10 mouse cellular contexts compared by ENCODE assay signal in the genomic region with DNA sequence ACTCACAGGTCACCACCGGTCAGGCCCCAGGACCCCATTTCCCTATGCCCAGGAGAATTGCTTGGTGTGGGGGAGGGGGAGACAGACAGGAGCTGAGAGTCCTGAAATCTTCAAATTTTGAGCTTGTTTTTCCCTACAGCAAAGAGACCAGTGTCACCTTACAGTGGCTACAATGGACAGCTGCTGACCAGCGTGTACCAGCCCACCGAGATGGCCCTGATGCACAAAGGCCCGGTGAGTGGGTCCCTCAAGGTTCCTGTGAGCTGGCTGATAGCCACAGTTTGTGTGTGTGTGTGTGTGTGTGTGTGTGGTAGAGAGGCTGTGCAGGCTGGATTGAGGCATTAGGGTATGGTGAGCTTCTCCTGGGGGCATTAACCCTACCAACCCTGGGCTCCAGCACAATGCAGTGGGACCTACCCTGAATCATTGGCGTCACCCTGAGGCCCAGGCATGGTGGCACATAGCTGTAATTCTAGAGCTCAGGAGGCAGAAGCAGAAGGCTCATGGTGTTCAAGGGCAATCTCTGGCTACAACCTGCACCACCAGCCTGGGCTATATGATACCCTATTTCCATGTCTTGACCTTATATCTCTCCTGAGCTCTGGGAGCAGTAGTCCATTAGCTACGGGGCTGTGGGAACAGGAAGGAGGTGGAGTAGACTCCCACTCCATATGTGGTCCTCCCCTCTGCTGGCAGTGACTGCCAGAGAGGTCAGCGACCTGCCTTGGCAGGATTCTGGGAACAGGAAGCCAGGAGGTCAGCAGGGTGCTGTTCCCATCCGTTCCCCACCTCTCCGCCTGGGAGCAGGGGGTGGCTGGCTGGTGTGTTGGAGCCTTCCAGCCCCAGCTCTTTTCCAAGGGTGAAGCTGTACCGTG. TPM values are rescaled to one million over a fixed set of nuclear protein-coding genes. Genes with fewer than 3 reads are reported as not detected.
DNase-seq lines count a peak whose midpoint lies in the region; ATAC-seq and TF ChIP-seq lines count a peak whose summit lies in the region.
"Had no signal": no experiment of that assay in that cellular context is flagged by ENCODE, and none has a peak within 500 bp of the region (broad histone marks: within the 10 kb centered on the region; RNA-seq: fewer than 3 reads in every experiment).

No protein-coding gene starts in this region.

- H3K9me3 ChIP-seq in kidney, embryonic 16.5 days (ENCODE audit: low read length), result no peaks in the 10 kb centered on the region
- H3K9me3 ChIP-seq: hindbrain, embryonic 15.5 days had no signal

- 41% methylated on average over 10 of the region's 10 CpGs for WGBS in heart, adult 2 months
- WGBS in kidney, embryonic 16.5 days, result 14% methylated on average over 10 of the region's 10 CpGs

- no peak for TF ChIP-seq POLR2A in heart, adult 2 months (IDR thresholded peaks at IDR 0.05; ENCODE audit: insufficient read depth, low read depth, low read length)

- no peak for TF ChIP-seq EP300 in heart, adult 2 months (IDR thresholded peaks at IDR 0.05; ENCODE audit: insufficient read depth, low read depth, low read length)

- H3K4me1 ChIP-seq in heart, adult 2 months (ENCODE audit: control insufficient read depth, insufficient read depth, low read length), result peaks cover 11% of the 10 kb centered on the region
- peaks cover 37% of the 10 kb centered on the region for H3K4me1 ChIP-seq in kidney, embryonic 16.5 days (ENCODE audit: insufficient read depth, low read length)

- H3K27ac ChIP-seq in heart, adult 2 months, result peak overlapping the region; percentile 58
- H3K27ac ChIP-seq in kidney, embryonic 16.5 days (ENCODE audit: low read length), result peak overlapping the region; percentile 66
- H3K27ac ChIP-seq: hindbrain, embryonic 15.5 days had no signal

- H3K4me2 ChIP-seq in kidney, embryonic 16.5 days (replicated peaks; ENCODE audit: low read depth, low read length), result peak overlapping the region; percentile 2
- H3K4me2 ChIP-seq: hindbrain, embryonic 15.5 days had no signal

- no peaks in the 10 kb centered on the region for H3K79me2 ChIP-seq in heart, adult 2 months (replicated peaks; ENCODE audit: control insufficient read depth, insufficient read depth, low read length)

- intact Hi-C loops in heart, adult 2 months (cut with DNase I), result no loop called here

- peak; percentile 51 for DNase-seq in ovary, adult 18-20 months (ENCODE audit: low spot score)
- no peak for DNase-seq in ovary, postnatal 10 days (ENCODE audit: low spot score)
- DNase-seq in heart, adult 2 months, result peak; percentile 72 to 74
- peak; percentile 53 for DNase-seq in ovary, postnatal 36 days (ENCODE audit: low spot score)
- no peak for DNase-seq in frontal cortex, postnatal 36 days (ENCODE audit: low spot score in 2 of 2)
- no peak for DNase-seq in left cerebral cortex, adult 9 months (ENCODE audit: low spot score in 2 of 2)

- no peak overlapping the region for H3K4me3 ChIP-seq in heart, adult 2 months
- no peak overlapping the region for H3K4me3 ChIP-seq in kidney, embryonic 16.5 days (ENCODE audit: low read length)
- H3K4me3 ChIP-seq: hindbrain, embryonic 15.5 days had no signal

- no peak for TF ChIP-seq CTCF in heart, adult 2 months (IDR thresholded peaks at IDR 0.05)

- no peak overlapping the region for H3K9ac ChIP-seq in heart, adult 2 months (ENCODE audit: low read depth, low read length)
- peak overlapping the region; percentile 32 for H3K9ac ChIP-seq in kidney, embryonic 16.5 days (replicated peaks; ENCODE audit: low read length)
- H3K9ac ChIP-seq: hindbrain, embryonic 15.5 days had no signal

- no peaks in the 10 kb centered on the region for H3K36me3 ChIP-seq in heart, adult 2 months (ENCODE audit: control insufficient read depth, insufficient read depth, low read length)
- H3K36me3 ChIP-seq in kidney, embryonic 16.5 days (ENCODE audit: insufficient read depth, low read length), result peaks cover 53% of the 10 kb centered on the region
- H3K36me3 ChIP-seq: hindbrain, embryonic 15.5 days had no signal

- no peaks in the 10 kb centered on the region for H3K27me3 ChIP-seq in heart, adult 2 months (ENCODE audit: control insufficient read depth, insufficient read depth, low read length)
- no peaks in the 10 kb centered on the region for H3K27me3 ChIP-seq in kidney, embryonic 16.5 days (ENCODE audit: insufficient read depth, low read length)
- H3K27me3 ChIP-seq: hindbrain, embryonic 15.5 days had no signal

- ATAC-seq in kidney, embryonic 16.5 days (ENCODE audit: low FRiP score, low TSS enrichment), result peak; percentile 72
- ATAC-seq in granulocyte monocyte progenitor cell, adult 5-6 weeks (replicated peaks; ENCODE audit: poor library complexity, severe bottlenecking), result no peak

RNA-seq across cellular contexts. Expression of gene Gprc5c, which starts 15.8 kb away (rescaled TPM):
- total RNA-seq in heart, adult 2 months (2021), result 1 to 10 TPM; 6.3 to 7.9 TPM
- polyA plus RNA-seq in heart, adult 2 months (2012; rRNA removed), result 11.6 and 11.9 TPM in 2 replicates
- 153 and 162 TPM in 2 replicates for polyA plus RNA-seq in kidney, embryonic 16.5 days (2015; fragmentation: Nextera tagmentation; extraction: Ambion mirVana)
- not detected in 2 replicates for total RNA-seq in granulocyte monocyte progenitor cell, adult 5-6 weeks (2014; fragmentation: Nextera tagmentation)
- total RNA-seq in granulocyte monocyte progenitor cell, adult 5-6 weeks (2017), result not detected in 2 replicates
- total RNA-seq: MEL had no signal

RNA-seq across cellular contexts. Expression of gene Cd300a, which starts 23.1 kb away (rescaled TPM):
- total RNA-seq in heart, adult 2 months (2021), result under 1 TPM; 0.77 to 0.89 TPM
- 1.1 TPM in 2 replicates for polyA plus RNA-seq in heart, adult 2 months (2012; rRNA removed)
- polyA plus RNA-seq in kidney, embryonic 16.5 days (2015; fragmentation: Nextera tagmentation; extraction: Ambion mirVana), result 1.8 and 2.2 TPM in 2 replicates
- 11.4 and 12.6 TPM in 2 replicates for total RNA-seq in granulocyte monocyte progenitor cell, adult 5-6 weeks (2014; fragmentation: Nextera tagmentation)
- total RNA-seq in granulocyte monocyte progenitor cell, adult 5-6 weeks (2017), result 14.3 and 20.8 TPM in 2 replicates
- total RNA-seq: MEL had no signal

Comparison
In these comparisons a context has a peak if more than half of its experiments do, and no peak if none do; other contexts are left out.
1. DNase-seq: peak in ovary, adult 18-20 months (single experiment), heart, adult 2 months (2 of 2) and ovary, postnatal 36 days (single experiment); none in ovary, postnatal 10 days (single experiment), frontal cortex, postnatal 36 days (0 of 2) and left cerebral cortex, adult 9 months (0 of 2).
2. RNA of gene Gprc5c, which starts 15.8 kb away (total RNA-seq): 6.3 to 7.9 TPM in heart, adult 2 months; not detected in granulocyte monocyte progenitor cell, adult 5-6 weeks; every median in the first group is over 4 times any median in the second.
3. RNA of gene Cd300a, which starts 23.1 kb away (total RNA-seq): 11.4 to 20.8 TPM in granulocyte monocyte progenitor cell, adult 5-6 weeks; 0.77 to 0.89 TPM in heart, adult 2 months; every median in the first group is over 4 times any median in the second.